Mouse (Mus musculus): ENCODE measurements around the gene Lrtm1. TPM values are rescaled to one million over a fixed set of nuclear protein-coding genes. Genes with fewer than 3 reads are reported as not detected.

Lrtm1 gene
- 0.36 and 0.62 TPM in 2 replicates for polyA plus RNA-seq (2014; fragmentation: Nextera tagmentation; extraction: Ambion mirVana)

GRCm38 (mm10) chr14:29017883-29018282, at the start of gene Lrtm1:
TSS of gene Lrtm1 (plus strand) at chr14:29018208.
- no peak within 1 kb of the TSS for H3K9ac ChIP-seq (ENCODE audit: low read depth, low read length)
- H3K4me2 ChIP-seq (replicated peaks; ENCODE audit: low read depth, low read length), result no peak within 1 kb of the TSS
- H3K4me3 ChIP-seq (ENCODE audit: low read depth, low read length), result no peak within 1 kb of the TSS
- DNase-seq (ENCODE audit: low spot score) (peak; percentile 55), ATAC-seq (ENCODE audit: low FRiP score) (peak; percentile 35; the same call in 1 of the 2 replicates)
- no peaks in the 10 kb centered on the region for H3K36me3 ChIP-seq (ENCODE audit: control insufficient read depth, insufficient read depth, low read length)
- 4% methylated on average over 5 of the region's 5 CpGs for WGBS
- H3K9me3 ChIP-seq (ENCODE audit: control insufficient read depth, low read length), result no peaks in the 10 kb centered on the region
- no peaks in the 10 kb centered on the region for H3K27me3 ChIP-seq (ENCODE audit: control insufficient read depth, insufficient read depth, low read length)
- H3K27ac ChIP-seq (ENCODE audit: low read depth, low read length), result peak within 1 kb of the TSS; percentile 34; the same call in 1 of the 2 replicates
- H3K4me1 ChIP-seq (replicated peaks; ENCODE audit: control insufficient read depth, insufficient read depth, low read length), result peaks cover 5% of the 10 kb centered on the region

GRCm38 (mm10) chr14:28969247-28969646, 48.8 kb upstream of the Lrtm1 start:
- Histone ChIP-seq H3K36me3 (ENCODE audit: control insufficient read depth, insufficient read depth, low read length) (no peaks in the 10 kb centered on the region), H3K4me3 (ENCODE audit: low read depth, low read length) (no peak overlapping the region), H3K9ac (ENCODE audit: low read depth, low read length) (no peak overlapping the region), H3K27me3 (ENCODE audit: control insufficient read depth, insufficient read depth, low read length) (no peaks in the 10 kb centered on the region), H3K27ac (ENCODE audit: low read depth, low read length) (no peak overlapping the region), H3K4me2 (replicated peaks; ENCODE audit: low read depth, low read length) (no peak overlapping the region), H3K4me1 (replicated peaks; ENCODE audit: control insufficient read depth, insufficient read depth, low read length) (no peaks in the 10 kb centered on the region), H3K9me3 (ENCODE audit: control insufficient read depth, low read length) (no peaks in the 10 kb centered on the region)
- no peak for ATAC-seq (ENCODE audit: low FRiP score)
- WGBS, result 92% methylated on average over 4 of the region's 4 CpGs
- no peak for DNase-seq (ENCODE audit: low spot score)

- 64% methylated on average over 5 of the region's 5 CpGs for WGBS
- DNase-seq (ENCODE audit: low spot score) (no peak), ATAC-seq (ENCODE audit: low FRiP score) (no peak)
These were observed 45.4 kb upstream of the Lrtm1 start for GRCm38 (mm10) chr14:28972620-28973019.

GRCm38 (mm10) chr14:28979230-28979629, 38.8 kb upstream of the Lrtm1 start:
- no peak overlapping the region for H3K9ac ChIP-seq (ENCODE audit: low read depth, low read length)
- H3K4me3 ChIP-seq (ENCODE audit: low read depth, low read length), result no peak overlapping the region
- 99% methylated on average over 2 of the region's 2 CpGs for WGBS
- no peak overlapping the region for H3K27ac ChIP-seq (ENCODE audit: low read depth, low read length)
- no peaks in the 10 kb centered on the region; the same call in 1 of the 2 replicates for H3K4me1 ChIP-seq (replicated peaks; ENCODE audit: control insufficient read depth, insufficient read depth, low read length)
- H3K4me2 ChIP-seq (replicated peaks; ENCODE audit: low read depth, low read length), result no peak overlapping the region
- ATAC-seq (ENCODE audit: low FRiP score) (no peak), DNase-seq (ENCODE audit: low spot score) (no peak)
- H3K27me3 ChIP-seq (ENCODE audit: control insufficient read depth, insufficient read depth, low read length), result no peaks in the 10 kb centered on the region
- no peaks in the 10 kb centered on the region for H3K36me3 ChIP-seq (ENCODE audit: control insufficient read depth, insufficient read depth, low read length)
- no peaks in the 10 kb centered on the region for H3K9me3 ChIP-seq (ENCODE audit: control insufficient read depth, low read length)

More at GRCm38 (mm10) chr14:28972620-28973019, 45.4 kb upstream of the Lrtm1 start:
- Histone ChIP-seq H3K9ac (ENCODE audit: low read depth, low read length) (no peak overlapping the region), H3K4me3 (ENCODE audit: low read depth, low read length) (no peak overlapping the region), H3K9me3 (ENCODE audit: control insufficient read depth, low read length) (no peaks in the 10 kb centered on the region), H3K36me3 (ENCODE audit: control insufficient read depth, insufficient read depth, low read length) (no peaks in the 10 kb centered on the region), H3K27me3 (ENCODE audit: control insufficient read depth, insufficient read depth, low read length) (no peaks in the 10 kb centered on the region), H3K4me1 (replicated peaks; ENCODE audit: control insufficient read depth, insufficient read depth, low read length) (no peaks in the 10 kb centered on the region), H3K27ac (ENCODE audit: low read depth, low read length) (no peak overlapping the region), H3K4me2 (replicated peaks; ENCODE audit: low read depth, low read length) (no peak overlapping the region)

- H3K9ac ChIP-seq (ENCODE audit: low read depth, low read length), result no peak overlapping the region
- no peak for ATAC-seq (ENCODE audit: low FRiP score)
- no peaks in the 10 kb centered on the region; the same call in 1 of the 2 replicates for H3K4me1 ChIP-seq (replicated peaks; ENCODE audit: control insufficient read depth, insufficient read depth, low read length)
- no peaks in the 10 kb centered on the region for H3K36me3 ChIP-seq (ENCODE audit: control insufficient read depth, insufficient read depth, low read length)
- no peak overlapping the region for H3K27ac ChIP-seq (ENCODE audit: low read depth, low read length)
- H3K27me3 ChIP-seq (ENCODE audit: control insufficient read depth, insufficient read depth, low read length), result no peaks in the 10 kb centered on the region
- H3K4me2 ChIP-seq (replicated peaks; ENCODE audit: low read depth, low read length), result no peak overlapping the region
- H3K4me3 ChIP-seq (ENCODE audit: low read depth, low read length), result no peak overlapping the region
- 39% methylated on average over 3 of the region's 3 CpGs for WGBS
- no peaks in the 10 kb centered on the region for H3K9me3 ChIP-seq (ENCODE audit: control insufficient read depth, low read length)
- peak; percentile 48 for DNase-seq (ENCODE audit: low spot score)
These were observed 37.5 kb upstream of the Lrtm1 start for GRCm38 (mm10) chr14:28980482-28980881.

- H3K9me3 ChIP-seq (ENCODE audit: control insufficient read depth, low read length), result no peaks in the 10 kb centered on the region
- WGBS, result 65% methylated on average over 2 of the region's 2 CpGs
- no peak overlapping the region for H3K9ac ChIP-seq (ENCODE audit: low read depth, low read length)
- no peaks in the 10 kb centered on the region for H3K36me3 ChIP-seq (ENCODE audit: control insufficient read depth, insufficient read depth, low read length)
- no peak overlapping the region for H3K4me3 ChIP-seq (ENCODE audit: low read depth, low read length)
- H3K4me1 ChIP-seq (replicated peaks; ENCODE audit: control insufficient read depth, insufficient read depth, low read length), result no peaks in the 10 kb centered on the region; the same call in 1 of the 2 replicates
- no peak overlapping the region for H3K27ac ChIP-seq (ENCODE audit: low read depth, low read length)
- DNase-seq (ENCODE audit: low spot score) (no peak), ATAC-seq (ENCODE audit: low FRiP score) (no peak)
- H3K4me2 ChIP-seq (replicated peaks; ENCODE audit: low read depth, low read length), result no peak overlapping the region
- H3K27me3 ChIP-seq (ENCODE audit: control insufficient read depth, insufficient read depth, low read length), result no peaks in the 10 kb centered on the region
These were observed 33.7 kb upstream of the Lrtm1 start for GRCm38 (mm10) chr14:28984276-28984675.

- WGBS, result 85% methylated on average over 7 of the region's 7 CpGs
- Histone ChIP-seq H3K27ac (ENCODE audit: low read depth, low read length) (no peak overlapping the region), H3K4me2 (replicated peaks; ENCODE audit: low read depth, low read length) (no peak overlapping the region), H3K9me3 (ENCODE audit: control insufficient read depth, low read length) (no peaks in the 10 kb centered on the region), H3K9ac (ENCODE audit: low read depth, low read length) (no peak overlapping the region), H3K36me3 (ENCODE audit: control insufficient read depth, insufficient read depth, low read length) (no peaks in the 10 kb centered on the region), H3K4me3 (ENCODE audit: low read depth, low read length) (no peak overlapping the region), H3K27me3 (ENCODE audit: control insufficient read depth, insufficient read depth, low read length) (no peaks in the 10 kb centered on the region), H3K4me1 (replicated peaks; ENCODE audit: control insufficient read depth, insufficient read depth, low read length) (no peaks in the 10 kb centered on the region)
- ATAC-seq (ENCODE audit: low FRiP score) (no peak), DNase-seq (ENCODE audit: low spot score) (no peak)
These were observed 29.7 kb upstream of the Lrtm1 start for GRCm38 (mm10) chr14:28988211-28988900.

GRCm38 (mm10) chr14:28996569-28996968, 21.4 kb upstream of the Lrtm1 start:
- no peak overlapping the region for H3K4me2 ChIP-seq (replicated peaks; ENCODE audit: low read depth, low read length)
- H3K36me3 ChIP-seq (ENCODE audit: control insufficient read depth, insufficient read depth, low read length), result no peaks in the 10 kb centered on the region
- DNase-seq (ENCODE audit: low spot score) (no peak), ATAC-seq (ENCODE audit: low FRiP score) (no peak)
- no peak overlapping the region for H3K27ac ChIP-seq (ENCODE audit: low read depth, low read length)
- no peak overlapping the region for H3K9ac ChIP-seq (ENCODE audit: low read depth, low read length)
- H3K4me1 ChIP-seq (replicated peaks; ENCODE audit: control insufficient read depth, insufficient read depth, low read length), result no peaks in the 10 kb centered on the region
- 98% methylated on average over 3 of the region's 3 CpGs for WGBS
- no peaks in the 10 kb centered on the region for H3K27me3 ChIP-seq (ENCODE audit: control insufficient read depth, insufficient read depth, low read length)
- H3K4me3 ChIP-seq (ENCODE audit: low read depth, low read length), result no peak overlapping the region
- H3K9me3 ChIP-seq (ENCODE audit: control insufficient read depth, low read length), result no peaks in the 10 kb centered on the region

GRCm38 (mm10) chr14:29005228-29005840, 12.7 kb upstream of the Lrtm1 start:
- ATAC-seq (ENCODE audit: low FRiP score) (no peak), DNase-seq (ENCODE audit: low spot score) (no peak)
- Histone ChIP-seq H3K36me3 (ENCODE audit: control insufficient read depth, insufficient read depth, low read length) (no peaks in the 10 kb centered on the region), H3K27me3 (ENCODE audit: control insufficient read depth, insufficient read depth, low read length) (no peaks in the 10 kb centered on the region), H3K9ac (ENCODE audit: low read depth, low read length) (no peak overlapping the region), H3K9me3 (ENCODE audit: control insufficient read depth, low read length) (no peaks in the 10 kb centered on the region), H3K27ac (ENCODE audit: low read depth, low read length) (no peak overlapping the region), H3K4me2 (replicated peaks; ENCODE audit: low read depth, low read length) (no peak overlapping the region), H3K4me3 (ENCODE audit: low read depth, low read length) (no peak overlapping the region), H3K4me1 (replicated peaks; ENCODE audit: control insufficient read depth, insufficient read depth, low read length) (0 out of 2 replicates have a peak, but pooled peaks cover 2% of the 10 kb centered on the region)
- WGBS, result 82% methylated on average over 5 of the region's 5 CpGs

Data from hindbrain, embryonic 11.5 days (tissue).